ENCODE assay signal across 8 mouse cellular contexts in genomic region chr19:4905979-4906794, GRCm38 (mm10). TPM values are rescaled to one million over a fixed set of nuclear protein-coding genes. Genes with fewer than 3 reads are reported as not detected.
DNase-seq lines count a peak whose midpoint lies in the region; ATAC-seq and TF ChIP-seq lines count a peak whose summit lies in the region.

TSS of gene Bbs1 (minus strand) at chr19:4906628.

- ATAC-seq in granulocyte monocyte progenitor cell, adult 5-6 weeks (replicated peaks; ENCODE audit: poor library complexity, severe bottlenecking), result peak; percentile 79
- peak; percentile 63; the same call in 1 of the 2 replicates for ATAC-seq in intestine, postnatal 0 days
- peak; percentile 72 for ATAC-seq in midbrain, embryonic 11.5 days (ENCODE audit: low FRiP score)

- H3K9me3 ChIP-seq in embryonic facial prominence, embryonic 10.5 days, result 0 out of 2 replicates have a peak, but pooled peaks cover 2% of the 10 kb centered on the region
- H3K9me3 ChIP-seq in intestine, postnatal 0 days (ENCODE audit: control insufficient read depth), result no peaks in the 10 kb centered on the region
- H3K9me3 ChIP-seq in midbrain, embryonic 11.5 days (ENCODE audit: control insufficient read depth, low read length), result no peaks in the 10 kb centered on the region

- TF ChIP-seq CTCF in intestine, postnatal 0 days (IDR thresholded peaks at IDR 0.05; ENCODE audit: low read depth), result no peak

- H3K36me3 ChIP-seq in embryonic facial prominence, embryonic 10.5 days (replicated peaks), result peaks cover 60% of the 10 kb centered on the region
- peaks cover 41% of the 10 kb centered on the region for H3K36me3 ChIP-seq in intestine, postnatal 0 days (ENCODE audit: control insufficient read depth, insufficient read depth)
- peaks cover 12% of the 10 kb centered on the region for H3K36me3 ChIP-seq in midbrain, embryonic 11.5 days (ENCODE audit: control insufficient read depth, insufficient read depth, low read length)

- DNase-seq in adrenal gland, postnatal 14 days, result peak; percentile 91
- DNase-seq in embryonic facial prominence, embryonic 10.5 days (ENCODE audit: low spot score), result peak; percentile 86
- DNase-seq in left cerebral cortex, postnatal 4 days, result peak; percentile 77
- DNase-seq in midbrain, embryonic 11.5 days (ENCODE audit: low spot score, missing footprints), result peak; percentile 98
- DNase-seq in right cerebral cortex, postnatal 4 days, result peak; percentile 83
- peak; percentile 71 for DNase-seq in yolk sac, embryonic 10.5 days (ENCODE audit: low spot score)

- intact Hi-C loops in left cerebral cortex, postnatal 4 days (cut with DNase I), result loop anchor here (5.0 kb wide), 1 partner anchor 149 kb away; the partner anchor contains the start of gene Rbm4b

- H3K27me3 ChIP-seq in embryonic facial prominence, embryonic 10.5 days (replicated peaks; ENCODE audit: low read depth, poor library complexity, severe bottlenecking), result no peaks in the 10 kb centered on the region
- no peaks in the 10 kb centered on the region for H3K27me3 ChIP-seq in intestine, postnatal 0 days (replicated peaks; ENCODE audit: control insufficient read depth, insufficient read depth, low read length)
- H3K27me3 ChIP-seq in midbrain, embryonic 11.5 days (ENCODE audit: control insufficient read depth, insufficient read depth, low read length), result no peaks in the 10 kb centered on the region

- peak within 1 kb of the TSS; percentile 91 for H3K4me2 ChIP-seq in intestine, postnatal 0 days (replicated peaks; ENCODE audit: low read depth)
- peak within 1 kb of the TSS; percentile 69 for H3K4me2 ChIP-seq in midbrain, embryonic 11.5 days

- peak within 1 kb of the TSS; percentile 54 for H3K9ac ChIP-seq in intestine, postnatal 0 days (ENCODE audit: low read depth, low read length)
- peak within 1 kb of the TSS; percentile 76 for H3K9ac ChIP-seq in midbrain, embryonic 11.5 days (ENCODE audit: low read length)

- peak within 1 kb of the TSS; percentile 77 for H3K27ac ChIP-seq in embryonic facial prominence, embryonic 10.5 days (replicated peaks)
- H3K27ac ChIP-seq in intestine, postnatal 0 days (ENCODE audit: low read depth, low read length), result no peak within 1 kb of the TSS
- H3K27ac ChIP-seq in midbrain, embryonic 11.5 days (ENCODE audit: low read depth, low read length), result peak within 1 kb of the TSS; percentile 53; the same call in 1 of the 2 replicates

- peak within 1 kb of the TSS; percentile 78 for H3K4me3 ChIP-seq in embryonic facial prominence, embryonic 10.5 days
- peak within 1 kb of the TSS; percentile 70 for H3K4me3 ChIP-seq in intestine, postnatal 0 days (ENCODE audit: low read depth, low read length)
- peak within 1 kb of the TSS; percentile 73 for H3K4me3 ChIP-seq in midbrain, embryonic 11.5 days (ENCODE audit: low read depth, low read length)

- WGBS in embryonic facial prominence, embryonic 10.5 days, result 10% methylated on average over 31 of the region's 31 CpGs
- 7% methylated on average over 31 of the region's 31 CpGs for WGBS in intestine, postnatal 0 days
- WGBS in midbrain, embryonic 11.5 days, result 10% methylated on average over 31 of the region's 31 CpGs

- peaks cover 11% of the 10 kb centered on the region for H3K4me1 ChIP-seq in embryonic facial prominence, embryonic 10.5 days
- H3K4me1 ChIP-seq in intestine, postnatal 0 days (replicated peaks; ENCODE audit: control insufficient read depth, insufficient read depth, low read length), result no peaks in the 10 kb centered on the region
- peaks cover 5% of the 10 kb centered on the region; the same call in 1 of the 2 replicates for H3K4me1 ChIP-seq in midbrain, embryonic 11.5 days (ENCODE audit: control insufficient read depth, insufficient read depth, low read length)

RNA-seq across cellular contexts. Expression of gene Bbs1, which starts in this region (rescaled TPM):
- 10.3 and 11.0 TPM in 2 replicates for total RNA-seq in adrenal gland, postnatal 14 days (2021)
- 5.8 and 6.1 TPM in 2 replicates for polyA plus RNA-seq in embryonic facial prominence, embryonic 10.5 days (2016; fragmentation: Nextera tagmentation; extraction: Ambion mirVana)
- 3.1 TPM in 1 of 2 replicates, not detected in the other for total RNA-seq in granulocyte monocyte progenitor cell, adult 5-6 weeks (2014; fragmentation: Nextera tagmentation)
- total RNA-seq in granulocyte monocyte progenitor cell, adult 5-6 weeks (2017), result 0.82 and 1.9 TPM in 2 replicates
- 0.60 and 0.98 TPM in 2 replicates for polyA plus RNA-seq in intestine, postnatal 0 days (2015; fragmentation: Nextera tagmentation; extraction: Ambion mirVana)
- total RNA-seq in left cerebral cortex, postnatal 4 days (2021), result 10 to 100 TPM; 27.4 to 35.8 TPM
- 6.5 and 7.8 TPM in 2 replicates for polyA plus RNA-seq in midbrain, embryonic 11.5 days (2014; fragmentation: Nextera tagmentation; extraction: Ambion mirVana)

Comparison
In these comparisons a context has a peak if more than half of its experiments do, and no peak if none do; other contexts are left out.
1. Peak in ATAC-seq, H3K4me3 ChIP-seq, H3K9ac ChIP-seq and H3K4me2 ChIP-seq in intestine, postnatal 0 days; RNA of the gene not detected or under 1 TPM.